Mouse (Mus musculus): ENCODE measurements at regions not wholly inside any gene's neighbourhood (a gene's known extent, or its start where the extent isn't known, plus 50 kb on each side); places are given as distances from the start of the nearest gene placed in this dataset.

DNA sequence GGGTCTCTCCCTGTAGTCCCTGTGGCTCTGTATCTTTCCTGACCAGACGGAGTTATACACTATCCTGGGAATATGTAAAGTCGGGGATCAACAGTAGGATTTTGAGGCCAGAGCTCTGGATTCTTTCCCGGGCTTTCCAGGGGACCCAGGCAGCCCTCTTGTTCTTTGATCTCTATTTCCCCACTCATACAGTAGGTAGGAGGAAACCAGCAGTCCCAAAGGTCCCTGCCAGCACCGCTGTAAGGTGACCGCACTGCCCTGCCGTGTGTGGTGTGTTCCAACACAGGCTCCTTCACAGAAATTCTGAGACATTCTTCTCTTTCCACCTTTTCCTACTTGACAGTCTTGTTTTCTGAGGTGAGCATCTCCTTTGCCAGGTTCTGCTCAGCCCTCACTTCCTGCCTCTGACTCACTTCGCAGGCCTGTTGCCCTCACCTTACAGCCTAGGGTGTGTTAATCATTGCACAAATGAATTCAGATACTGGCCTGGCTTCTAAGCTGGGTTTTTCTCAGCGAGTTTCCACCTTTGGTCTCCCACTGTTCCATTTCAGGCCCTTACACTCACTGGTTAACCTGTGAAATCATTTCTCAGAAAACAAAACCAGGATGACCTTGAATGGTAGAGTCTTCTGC is 53.0 kb upstream of the Shb start:
- TF ChIP-seq CTCF (IDR thresholded peaks at IDR 0.05; ENCODE audit: low read depth), result no peak
- peak; percentile 39 for DNase-seq (ENCODE audit: low spot score)
- 38% methylated on average over 8 of the region's 8 CpGs for WGBS

DNA sequence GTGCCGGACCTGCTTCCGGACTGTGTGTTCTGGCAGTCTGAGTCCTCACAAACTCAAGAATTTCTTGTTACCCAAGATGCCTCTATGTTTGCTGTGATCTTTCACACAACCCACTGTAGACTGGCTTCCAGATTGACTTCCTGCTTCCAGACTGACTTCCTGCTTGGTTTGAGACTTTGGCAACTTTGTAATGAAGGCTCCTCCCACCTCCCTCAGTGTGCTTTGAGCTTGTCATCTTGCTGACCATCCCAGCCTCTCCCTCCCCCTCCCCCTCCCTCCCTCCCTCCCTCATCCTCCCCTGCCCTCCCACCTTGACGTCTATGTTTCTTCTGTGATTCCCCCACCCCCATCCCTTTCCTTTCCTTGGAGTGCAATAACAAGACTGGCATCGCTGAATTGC is 51.7 kb upstream of the Shb start:
- DNase-seq (ENCODE audit: low spot score), result peak; percentile 40
- peak overlapping the region; percentile 39; the same call in 1 of the 2 replicates for H3K27ac ChIP-seq

More for the DNA sequence above, 53.0 kb upstream of the Shb start:
- Histone ChIP-seq H3K27ac (peak overlapping the region; percentile 56), H3K9me3 (replicated peaks; ENCODE audit: low read length) (no peaks in the 10 kb centered on the region), H3K27me3 (ENCODE audit: insufficient read depth, low read length) (no peaks in the 10 kb centered on the region), H3K4me1 (replicated peaks; ENCODE audit: insufficient read depth, low read length) (peaks cover 4% of the 10 kb centered on the region; the same call in 1 of the 2 replicates), H3K4me2 (ENCODE audit: low read length) (no peak overlapping the region), H3K9ac (ENCODE audit: low read depth, low read length) (no peak overlapping the region), H3K36me3 (ENCODE audit: insufficient read depth, low read length) (no peaks in the 10 kb centered on the region), H3K4me3 (replicated peaks; ENCODE audit: low read depth, low read length) (no peak overlapping the region)
- peak; percentile 78 for ATAC-seq (replicated peaks; ENCODE audit: low FRiP score, low read depth)

DNA sequence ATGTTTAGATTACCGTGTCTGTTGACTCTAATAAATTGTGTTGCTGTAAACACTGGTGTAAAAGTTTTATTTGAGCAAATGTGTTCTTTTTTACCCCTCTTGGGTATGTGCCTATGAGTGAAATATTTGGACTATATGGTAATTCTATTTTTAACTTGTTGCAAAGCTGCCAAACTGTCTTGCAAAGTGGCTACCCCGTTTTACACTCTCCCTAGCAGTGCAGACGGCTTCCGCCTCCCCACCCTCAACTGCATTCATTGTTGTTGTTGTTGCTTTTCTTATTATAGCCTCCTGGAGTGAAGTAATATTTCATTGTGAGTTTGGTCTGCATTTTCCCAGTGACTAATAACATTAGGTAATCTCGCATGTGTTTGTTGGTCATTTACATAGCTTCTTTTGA is 50.2 kb upstream of the Shb start:
- H3K27ac ChIP-seq, result no peak overlapping the region
- H3K27me3 ChIP-seq (ENCODE audit: insufficient read depth, low read length), result no peaks in the 10 kb centered on the region
- WGBS, result 58% methylated on average over 5 of the region's 5 CpGs
- DNase-seq (ENCODE audit: low spot score), result peak; percentile 43
- H3K9ac ChIP-seq (ENCODE audit: low read depth, low read length), result no peak overlapping the region
- H3K36me3 ChIP-seq (ENCODE audit: insufficient read depth, low read length), result no peaks in the 10 kb centered on the region
- no peaks in the 10 kb centered on the region for H3K9me3 ChIP-seq (replicated peaks; ENCODE audit: low read length)
- H3K4me1 ChIP-seq (replicated peaks; ENCODE audit: insufficient read depth, low read length), result peaks cover 13% of the 10 kb centered on the region
- ATAC-seq (replicated peaks; ENCODE audit: low FRiP score, low read depth), result no peak
- no peak overlapping the region for H3K4me2 ChIP-seq (ENCODE audit: low read length)
- TF ChIP-seq CTCF (IDR thresholded peaks at IDR 0.05; ENCODE audit: low read depth), result no peak
- H3K4me3 ChIP-seq (replicated peaks; ENCODE audit: low read depth, low read length), result no peak overlapping the region

More for the DNA sequence above, 51.7 kb upstream of the Shb start:
- WGBS, result 30% methylated on average over 4 of the region's 4 CpGs
- Histone ChIP-seq H3K27me3 (ENCODE audit: insufficient read depth, low read length) (no peaks in the 10 kb centered on the region), H3K4me1 (replicated peaks; ENCODE audit: insufficient read depth, low read length) (peaks cover 6% of the 10 kb centered on the region), H3K9ac (ENCODE audit: low read depth, low read length) (no peak overlapping the region), H3K4me2 (ENCODE audit: low read length) (no peak overlapping the region), H3K36me3 (ENCODE audit: insufficient read depth, low read length) (no peaks in the 10 kb centered on the region), H3K4me3 (replicated peaks; ENCODE audit: low read depth, low read length) (no peak overlapping the region), H3K9me3 (replicated peaks; ENCODE audit: low read length) (no peaks in the 10 kb centered on the region)
- no peak for ATAC-seq (replicated peaks; ENCODE audit: low FRiP score, low read depth)
- TF ChIP-seq CTCF (IDR thresholded peaks at IDR 0.05; ENCODE audit: low read depth), result no peak
